In the genomic region with DNA sequence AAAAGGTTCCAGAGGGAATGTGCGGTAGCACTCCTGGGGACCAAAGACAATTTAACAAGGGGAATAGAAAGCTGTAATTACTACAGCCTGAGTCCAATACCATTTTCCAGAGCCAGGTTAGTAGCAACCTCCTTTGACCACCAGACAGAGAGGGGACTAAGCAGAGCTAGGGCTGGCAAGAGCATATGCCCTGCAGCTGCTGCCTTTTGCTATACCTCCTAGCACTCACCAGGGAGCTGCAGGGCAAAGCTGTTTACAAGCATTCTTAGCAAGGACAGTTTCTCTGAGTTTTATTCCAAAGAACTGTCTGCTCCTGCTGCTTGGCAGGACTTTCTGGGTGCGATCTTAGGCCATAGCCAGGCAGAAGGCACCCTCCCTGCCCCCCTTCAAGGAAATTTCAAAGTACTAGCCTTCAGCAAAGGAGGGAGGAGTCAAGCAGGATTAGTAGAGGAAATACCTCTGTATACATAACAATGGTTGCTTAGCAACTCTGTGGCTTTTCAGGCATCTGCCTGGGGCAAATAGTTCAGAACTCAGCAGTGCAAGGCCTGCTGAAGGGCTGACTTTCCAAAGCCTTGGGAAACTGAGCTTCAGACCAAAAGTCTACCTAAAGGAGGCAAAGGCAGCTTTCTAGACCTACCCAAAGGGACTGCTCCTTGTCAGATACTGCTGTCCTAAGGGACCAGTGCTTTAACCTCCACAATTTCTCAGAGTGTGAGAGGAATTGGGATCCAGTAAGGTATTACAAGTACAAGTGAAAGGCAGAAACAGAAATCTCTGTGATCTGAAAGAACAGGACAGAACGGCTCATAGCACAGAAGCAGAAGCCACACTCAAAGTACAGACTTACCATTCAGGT, we compare ENCODE assay signal across 9 mouse cellular contexts.
DNase-seq lines count a peak whose midpoint lies in the region; ATAC-seq and TF ChIP-seq lines count a peak whose summit lies in the region.
"Had no signal": no experiment of that assay in that cellular context is flagged by ENCODE, and none has a peak within 500 bp of the region (broad histone marks: within the 10 kb centered on the region; RNA-seq: fewer than 3 reads in every experiment).

No protein-coding gene starts in this region.

- no peaks in the 10 kb centered on the region; the same call in 1 of the 2 replicates for H3K4me1 ChIP-seq in forebrain, embryonic 11.5 days (replicated peaks; ENCODE audit: control insufficient read depth, insufficient read depth, low read length)
- H3K4me1 ChIP-seq in limb, embryonic 14.5 days (ENCODE audit: control insufficient read depth, insufficient read depth, low read length): no peaks in the 10 kb centered on the region

- H3K9ac ChIP-seq in forebrain, embryonic 11.5 days (ENCODE audit: low read length): no peak overlapping the region
- H3K9ac ChIP-seq in limb, embryonic 14.5 days (ENCODE audit: low read depth, low read length, severe bottlenecking): no peak overlapping the region

- no peaks in the 10 kb centered on the region for H3K27me3 ChIP-seq in forebrain, embryonic 11.5 days (ENCODE audit: control insufficient read depth, insufficient read depth, low read length)
- H3K27me3 ChIP-seq in limb, embryonic 14.5 days (ENCODE audit: control insufficient read depth, insufficient read depth, low read length): no peaks in the 10 kb centered on the region

- H3K4me3 ChIP-seq in forebrain, embryonic 11.5 days (ENCODE audit: low read depth, low read length): no peak overlapping the region
- H3K4me3 ChIP-seq in limb, embryonic 14.5 days (replicated peaks; ENCODE audit: low read length): no peak overlapping the region

- ATAC-seq in forebrain, embryonic 11.5 days (replicated peaks; ENCODE audit: low FRiP score): peak; percentile 98
- peak; percentile 82 for ATAC-seq in limb, embryonic 14.5 days (ENCODE audit: low FRiP score, low read depth)

- no peaks in the 10 kb centered on the region for H3K9me3 ChIP-seq in forebrain, embryonic 11.5 days (ENCODE audit: control insufficient read depth, low read length)
- no peaks in the 10 kb centered on the region for H3K9me3 ChIP-seq in limb, embryonic 14.5 days (ENCODE audit: control insufficient read depth, low read length)

- peak; percentile 20 for DNase-seq in lung, postnatal 10 days
- DNase-seq in lung, postnatal 14 days: no peak
- DNase-seq in forebrain, embryonic 11.5 days (ENCODE audit: low spot score): peak; percentile 53
- peak; percentile 48 for DNase-seq in limb, embryonic 14.5 days (ENCODE audit: low spot score)
- DNase-seq in yolk sac, embryonic 10.5 days (ENCODE audit: low spot score): peak; percentile 20
- no peak for DNase-seq in urinary bladder, postnatal 25 days (ENCODE audit: low spot score)
- DNase-seq in thymus, postnatal 25 days: no peak
- DNase-seq in cerebellum, postnatal 4 days (ENCODE audit: low spot score in 2 of 2): no peak
- DNase-seq: adrenal gland, adult 8-10 months had no signal

- no peaks in the 10 kb centered on the region for H3K36me3 ChIP-seq in forebrain, embryonic 11.5 days (ENCODE audit: control insufficient read depth, insufficient read depth, low read length)
- H3K36me3 ChIP-seq in limb, embryonic 14.5 days (ENCODE audit: control insufficient read depth, insufficient read depth, low read length): no peaks in the 10 kb centered on the region

- no peak overlapping the region for H3K4me2 ChIP-seq in forebrain, embryonic 11.5 days (ENCODE audit: low read depth, low read length, severe bottlenecking)
- no peak overlapping the region for H3K4me2 ChIP-seq in limb, embryonic 14.5 days (replicated peaks; ENCODE audit: low read depth, low read length, severe bottlenecking)

- peak overlapping the region; percentile 31; the same call in 1 of the 2 replicates for H3K27ac ChIP-seq in forebrain, embryonic 11.5 days (ENCODE audit: low read depth, low read length)
- no peak overlapping the region for H3K27ac ChIP-seq in limb, embryonic 14.5 days (replicated peaks; ENCODE audit: low read depth, low read length)

- no peak for TF ChIP-seq POLR2A in limb, embryonic 14.5 days (IDR thresholded peaks at IDR 0.05; ENCODE audit: borderline replicate concordance, extremely low read depth, insufficient read depth, insufficient read length)

- WGBS in forebrain, embryonic 11.5 days: 28% methylated on average over 3 of the region's 3 CpGs
- 36% methylated on average over 3 of the region's 3 CpGs for WGBS in limb, embryonic 14.5 days

Comparison
In these comparisons a context has a peak if more than half of its experiments do, and no peak if none do; other contexts are left out.
1. DNase-seq: peak in lung, postnatal 10 days (single experiment), forebrain, embryonic 11.5 days (single experiment), limb, embryonic 14.5 days (single experiment) and yolk sac, embryonic 10.5 days (single experiment); none in lung, postnatal 14 days (single experiment), urinary bladder, postnatal 25 days (single experiment), thymus, postnatal 25 days (single experiment) and cerebellum, postnatal 4 days (0 of 2).